Mouse (Mus musculus) v-Abl transformed pro-B cells (cell line): ENCODE data around the gene Nr2c1.

Source experiments
- in situ Hi-C, 2 experiments: fragments of 400-800 bp; cut with MboI; formaldehyde crosslinking; loops; one replicate each; pipeline ENCODE4 v1.15.1; 2025; ENCODE audit not compliant: unreplicated experiment in 2 of 2

The Nr2c1 gene

GRCm38 (mm10) chr10:94147756-94148531 lies at the start of gene Nr2c1:
TSS of gene Nr2c1 (plus strand) at chr10:94148023.
- in situ Hi-C loops: loop anchor here (25.0 kb wide), 1 partner anchor 814 kb away; no protein-coding TSS in a partner anchor

DNA sequence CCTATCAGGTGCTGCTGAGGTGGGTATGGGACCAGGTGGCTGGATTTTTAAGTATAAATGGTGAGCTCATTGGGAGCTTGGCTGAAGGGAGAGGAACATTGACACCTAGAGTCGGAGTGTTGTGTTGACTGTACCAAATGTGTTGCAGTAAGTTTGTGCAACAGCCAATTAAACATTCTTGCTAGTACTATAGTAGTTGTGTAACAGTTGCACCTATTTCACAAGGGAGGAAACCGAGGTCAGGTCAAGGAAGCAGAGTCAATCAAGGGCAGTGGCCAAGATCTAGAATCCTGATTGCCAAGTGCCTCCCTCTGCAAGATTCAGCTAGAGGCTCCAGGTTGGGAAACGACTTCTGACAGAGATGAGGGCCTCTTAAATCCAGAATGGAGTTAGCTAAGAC lies 49.7 kb upstream of the Nr2c1 start:
- in situ Hi-C loops: no loop called here

DNA sequence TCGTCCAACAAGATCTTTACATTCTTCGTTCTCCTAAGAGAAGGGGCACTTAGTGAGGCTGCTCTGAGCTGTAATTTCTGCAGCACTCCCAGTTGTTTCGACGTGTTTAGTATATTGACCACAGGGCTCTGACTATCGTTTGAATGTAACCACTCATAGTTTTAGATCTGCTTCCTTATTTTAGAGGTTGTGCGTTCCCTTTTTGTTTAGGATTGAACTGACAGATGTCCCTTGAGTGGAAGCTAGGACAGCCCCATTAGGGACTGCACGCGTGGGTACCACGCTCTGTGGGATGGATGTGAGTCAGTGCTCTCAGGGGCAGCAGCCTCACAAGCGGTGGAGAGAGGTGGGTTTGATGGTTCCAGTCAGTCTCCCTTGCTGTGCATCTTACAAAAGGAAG lies 42.3 kb upstream of the Nr2c1 start:
- in situ Hi-C loops: loop anchor here (5.0 to 25.0 kb wide), 2 partner anchors 38 to 493 kb away; no protein-coding TSS in a partner anchor

GRCm38 (mm10) chr10:94107168-94107567 lies 40.7 kb upstream of the Nr2c1 start:
- in situ Hi-C loops: loop anchor here (5.0 to 25.0 kb wide), 2 partner anchors 40 to 495 kb away; no protein-coding TSS in a partner anchor

GRCm38 (mm10) chr10:94107607-94108006 lies 40.2 kb upstream of the Nr2c1 start:
- in situ Hi-C loops: loop anchor here (5.0 to 25.0 kb wide), 2 partner anchors 40 to 495 kb away; no protein-coding TSS in a partner anchor

DNA sequence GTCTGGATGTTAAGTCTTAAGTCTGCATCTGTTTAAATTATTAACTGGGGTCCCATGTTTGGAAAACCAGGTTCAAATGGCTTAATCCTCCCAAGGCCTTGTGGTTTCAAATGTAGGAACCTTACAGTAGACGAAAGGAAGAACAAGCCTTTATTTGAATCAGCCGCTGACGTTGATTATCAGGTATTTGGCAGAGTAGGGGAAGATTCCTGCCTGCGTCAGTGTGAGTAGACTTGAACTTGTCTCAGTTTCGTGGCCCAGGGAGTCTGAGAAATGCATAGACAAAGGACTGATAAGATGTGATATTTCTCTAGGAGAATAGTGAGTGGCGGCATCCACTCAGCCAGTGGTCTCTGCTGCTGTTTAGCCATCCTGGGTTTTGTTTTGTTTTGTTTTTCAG lies 39.0 kb upstream of the Nr2c1 start:
- in situ Hi-C loops: loop anchor here (5.0 to 25.0 kb wide), 2 partner anchors 41 to 496 kb away; no protein-coding TSS in a partner anchor

DNA sequence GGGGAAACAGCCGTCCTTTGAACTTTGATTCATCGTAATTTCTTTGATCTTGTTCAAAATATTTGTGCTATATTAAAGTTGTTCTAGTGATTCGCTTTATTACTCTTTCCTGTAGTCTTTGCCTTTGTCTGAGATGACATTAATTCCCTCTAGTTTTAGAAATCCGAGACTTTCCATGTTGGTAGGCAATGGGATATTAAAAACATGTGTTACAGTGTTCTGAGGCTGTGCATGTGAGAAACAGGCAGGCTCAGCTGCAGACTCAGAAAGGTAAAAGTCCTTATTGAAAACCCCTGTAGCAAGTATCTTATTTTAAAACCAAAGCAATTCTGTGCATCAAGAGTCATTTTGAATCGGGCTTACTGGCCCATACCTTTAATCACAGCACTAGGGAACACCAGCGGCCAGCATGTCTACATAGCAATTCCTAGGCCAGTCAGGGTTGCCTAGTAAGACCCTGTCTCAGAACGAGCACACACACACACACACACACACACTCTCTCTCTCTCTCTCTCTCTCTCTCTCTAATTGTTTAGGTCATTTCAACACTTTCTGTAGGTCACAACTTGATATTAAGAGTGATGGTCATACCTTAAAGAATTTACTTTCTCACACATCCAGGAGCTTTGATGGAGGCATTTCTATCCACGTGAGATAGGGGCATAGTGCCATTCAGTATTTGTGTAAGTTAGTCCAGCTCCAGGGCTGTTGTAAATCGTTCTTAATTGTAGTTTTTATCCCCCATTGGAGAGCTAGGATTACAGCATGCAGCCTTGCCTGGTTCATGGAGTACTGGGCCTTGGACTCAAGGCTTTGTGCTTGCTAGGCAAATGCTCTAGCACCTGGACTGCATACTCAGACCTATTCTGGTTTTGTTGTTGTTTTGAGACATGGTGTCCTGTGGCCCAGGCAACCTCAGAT lies 36.7 kb upstream of the Nr2c1 start:
- in situ Hi-C loops: loop anchor here in 1 of 2 experiments (25.0 kb wide), 1 partner anchor 499 kb away; no protein-coding TSS in a partner anchor

DNA sequence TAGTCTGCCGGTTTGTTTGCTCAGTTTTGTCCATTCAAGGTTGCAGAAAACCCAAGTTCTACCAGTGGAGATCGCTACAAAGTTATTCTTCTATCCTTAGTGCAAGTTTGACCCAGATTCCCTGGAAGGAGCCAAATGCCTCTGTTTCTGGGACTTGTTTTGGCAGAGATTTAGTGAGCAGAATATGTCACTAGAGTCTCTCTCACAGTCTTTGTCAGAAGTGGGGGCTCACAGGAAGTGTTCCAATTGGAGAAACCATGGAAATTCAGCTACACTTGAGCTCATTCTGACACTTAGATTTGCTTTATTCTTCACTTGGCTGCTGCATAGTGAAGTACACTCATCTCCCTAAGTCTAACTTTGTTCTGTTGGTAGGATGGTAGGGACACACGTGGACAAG lies 35.6 kb upstream of the Nr2c1 start:
- in situ Hi-C loops: loop anchor here in 1 of 2 experiments (25.0 kb wide), 1 partner anchor 500 kb away; no protein-coding TSS in a partner anchor

GRCm38 (mm10) chr10:94115893-94116599 lies 31.8 kb upstream of the Nr2c1 start:
- in situ Hi-C loops: loop anchor here in 1 of 2 experiments (5.0 to 25.0 kb wide), 3 partner anchors 84 to 504 kb away; no protein-coding TSS in a partner anchor

DNA sequence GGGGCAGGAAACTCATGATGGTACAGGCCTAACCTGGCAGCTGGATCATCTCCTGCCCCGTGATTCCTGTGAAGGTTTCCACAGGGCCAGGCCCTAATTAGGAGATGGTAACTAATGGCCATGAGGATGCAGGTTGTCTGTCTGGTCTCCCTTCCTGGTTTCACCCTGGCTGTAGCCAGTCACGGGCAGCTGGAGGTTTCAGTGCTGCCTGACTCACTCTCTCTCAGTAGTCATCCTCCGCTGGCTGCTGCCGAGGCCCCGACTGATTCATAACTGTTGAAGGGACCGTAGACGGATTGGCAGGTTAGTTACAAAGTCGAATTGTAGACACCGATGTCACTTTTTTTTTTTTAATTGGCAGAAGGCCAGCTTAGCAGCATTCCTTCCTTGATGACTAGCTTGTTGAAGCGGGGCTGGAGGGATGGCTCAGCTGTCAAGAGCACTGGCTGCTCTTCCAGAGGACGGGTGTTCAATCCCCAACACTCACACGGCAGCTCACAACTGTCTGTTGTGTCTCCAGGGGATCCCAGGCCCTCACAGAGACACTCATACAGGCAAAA lies 31.0 kb upstream of the Nr2c1 start:
- in situ Hi-C loops: loop anchor here in 1 of 2 experiments (5.0 to 25.0 kb wide), 3 partner anchors 85 to 505 kb away; no protein-coding TSS in a partner anchor

GRCm38 (mm10) chr10:94117916-94118315 lies 29.9 kb upstream of the Nr2c1 start:
- in situ Hi-C loops: loop anchor here in 1 of 2 experiments (5.0 to 25.0 kb wide), 3 partner anchors 86 to 506 kb away; no protein-coding TSS in a partner anchor

DNA sequence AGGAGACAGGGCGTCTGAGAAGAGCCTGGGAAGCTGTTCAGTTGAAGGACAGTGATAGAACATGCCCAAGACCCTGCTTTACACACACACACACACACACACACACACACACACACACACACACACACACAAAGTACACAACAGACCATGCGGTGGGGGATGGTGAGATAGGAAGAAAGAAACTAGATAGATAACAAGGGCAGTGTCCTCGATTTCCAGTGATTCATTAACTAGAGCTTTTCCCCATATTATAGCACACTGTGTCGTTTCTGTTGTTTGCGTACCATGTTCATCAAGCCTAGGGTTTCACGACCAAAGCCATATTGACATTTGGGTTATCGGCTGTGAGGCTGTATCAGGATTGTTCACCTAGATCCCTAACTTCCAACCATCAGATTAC lies 28.8 kb upstream of the Nr2c1 start:
- in situ Hi-C loops: loop anchor here in 1 of 2 experiments (5.0 to 25.0 kb wide), 3 partner anchors 87 to 507 kb away; no protein-coding TSS in a partner anchor

GRCm38 (mm10) chr10:94120676-94121075 lies 27.1 kb upstream of the Nr2c1 start:
- in situ Hi-C loops: loop anchor here (5.0 to 25.0 kb wide), 3 partner anchors 83 to 508 kb away; partner anchors contain the start of genes Fgd6 (in 1 of the 2) and Vezt (in 1 of the 2)

GRCm38 (mm10) chr10:94122595-94122994 lies 25.2 kb upstream of the Nr2c1 start:
- in situ Hi-C loops: loop anchor here (5.0 to 25.0 kb wide), 3 partner anchors 85 to 510 kb away; partner anchors contain the start of genes Fgd6 (in 1 of the 2) and Vezt (in 1 of the 2)

DNA sequence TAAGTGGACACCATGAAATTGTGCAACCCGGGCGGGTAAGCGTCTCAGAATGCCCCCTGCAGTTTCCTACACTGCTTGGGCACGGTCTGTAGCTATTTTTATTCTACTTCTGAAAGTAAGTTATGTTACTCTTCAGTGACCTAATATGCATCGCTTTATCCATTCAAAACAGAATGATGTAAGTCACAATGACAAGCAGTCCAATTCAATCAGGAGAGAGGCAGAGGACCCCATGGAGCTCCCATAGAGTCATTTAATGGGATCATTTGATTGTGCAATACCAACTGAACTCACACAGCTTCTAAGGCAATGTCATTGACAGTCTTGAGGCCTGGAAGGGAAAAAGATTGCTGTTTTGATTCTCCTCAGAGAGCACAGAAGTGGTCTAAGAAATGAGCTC lies 24.2 kb upstream of the Nr2c1 start:
- in situ Hi-C loops: loop anchor here (5.0 to 25.0 kb wide), 3 partner anchors 86 to 511 kb away; partner anchors contain the start of genes Fgd6 (in 1 of the 2) and Vezt (in 1 of the 2)

DNA sequence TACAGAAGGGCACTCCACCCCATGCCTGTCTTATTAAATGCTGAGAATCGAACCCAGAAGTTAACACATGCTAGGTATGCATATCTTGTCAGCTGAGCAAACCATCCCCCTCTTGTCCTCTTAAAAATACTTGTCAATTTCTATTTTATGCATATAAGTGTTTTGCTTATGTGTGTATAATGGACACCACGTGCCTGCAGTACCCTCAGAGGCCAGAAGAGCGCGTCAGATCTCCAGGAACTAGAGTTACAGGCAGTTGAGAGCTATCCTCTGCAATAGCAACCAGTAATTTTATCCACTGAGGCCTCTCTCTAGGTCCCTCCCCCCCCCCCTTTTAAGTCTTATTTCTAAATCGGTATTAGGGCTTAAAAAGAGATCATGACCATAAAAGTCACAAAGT lies 23.4 kb upstream of the Nr2c1 start:
- in situ Hi-C loops: loop anchor here (5.0 to 25.0 kb wide), 3 partner anchors 87 to 512 kb away; partner anchors contain the start of genes Fgd6 (in 1 of the 2) and Vezt (in 1 of the 2)

GRCm38 (mm10) chr10:94129680-94130119 lies 18.1 kb upstream of the Nr2c1 start:
- in situ Hi-C loops: loop anchor here (25.0 kb wide), 1 partner anchor 833 kb away; no protein-coding TSS in a partner anchor

GRCm38 (mm10) chr10:94133081-94133480 lies 14.7 kb upstream of the Nr2c1 start:
- in situ Hi-C loops: loop anchor here (25.0 kb wide), 1 partner anchor 829 kb away; no protein-coding TSS in a partner anchor

GRCm38 (mm10) chr10:94133674-94134073 lies 14.1 kb upstream of the Nr2c1 start:
- in situ Hi-C loops: loop anchor here (25.0 kb wide), 1 partner anchor 829 kb away; no protein-coding TSS in a partner anchor
